Mouse (Mus musculus) cerebellum, postnatal 4 days (tissue): ENCODE results near the gene Gm17657.
"Not testable (repeated sequence)": the region's sequence is repeated elsewhere in the genome, so short reads cannot be mapped to it uniquely, and the experiment has no call there.

ENCODE experiments used
- DNase-seq, 2 experiments: peaks; one replicate each; pipeline ENCODE4 v3.0.0; 2022; ENCODE audit warnings: low spot score in 2 of 2, mixed read lengths in 1 of 2

The Gm17657 gene

GRCm38 (mm10) chr17:29502005-29502668 lies 47.3 kb downstream of the Gm17657 start:
- no peak for DNase-seq

GRCm38 (mm10) chr17:29500802-29501469 lies 48.5 kb downstream of the Gm17657 start:
- DNase-seq = no peak

- no peak for DNase-seq
Measured at GRCm38 (mm10) chr17:29500243-29500740, 49.1 kb downstream of the Gm17657 start.

GRCm38 (mm10) chr17:29499511-29499910 lies 49.9 kb downstream of the Gm17657 start:
- DNase-seq = no peak

GRCm38 (mm10) chr17:29498952-29499351 lies 50.5 kb downstream of the Gm17657 start:
- DNase-seq = not testable (repeated sequence)

GRCm38 (mm10) chr17:29498028-29498427 lies 51.4 kb downstream of the Gm17657 start:
- no peak for DNase-seq

GRCm38 (mm10) chr17:29497481-29497880 lies 52.0 kb downstream of the Gm17657 start:
- DNase-seq = not testable (repeated sequence)

- no peak for DNase-seq
Measured at GRCm38 (mm10) chr17:29497071-29497354, 52.4 kb downstream of the Gm17657 start.

- no peak for DNase-seq
Measured at GRCm38 (mm10) chr17:29496211-29497070, 53.0 kb downstream of the Gm17657 start.

GRCm38 (mm10) chr17:29494732-29495076 lies 54.7 kb downstream of the Gm17657 start:
- no peak for DNase-seq

- no peak for DNase-seq
Measured at GRCm38 (mm10) chr17:29494062-29494731, 55.2 kb downstream of the Gm17657 start.

GRCm38 (mm10) chr17:29493461-29493980 lies 55.9 kb downstream of the Gm17657 start:
- no peak for DNase-seq

GRCm38 (mm10) chr17:29492269-29493191 lies 56.9 kb downstream of the Gm17657 start:
- DNase-seq = peak in 1 of 2 experiments; percentile 34

- DNase-seq = peak; percentile 23 to 36
Measured at GRCm38 (mm10) chr17:29491591-29492268, 57.7 kb downstream of the Gm17657 start.

GRCm38 (mm10) chr17:29490713-29491581 lies 58.5 kb downstream of the Gm17657 start, which contains the start of gene Pim1:
Pim1 (plus strand) TSS chr17:29490753.
- DNase-seq = peak; percentile 43 to 55

GRCm38 (mm10) chr17:29489971-29490712 lies 59.3 kb downstream of the Gm17657 start:
- DNase-seq = peak; percentile 97 to 99

- DNase-seq = peak in 1 of 2 experiments; percentile 41
Measured at GRCm38 (mm10) chr17:29488978-29489970, 60.2 kb downstream of the Gm17657 start.
